Mouse (Mus musculus) midbrain, embryonic 14.5 days (tissue): ENCODE data around the gene Slc13a5. TPM values are rescaled to one million over a fixed set of nuclear protein-coding genes. Genes with fewer than 3 reads are reported as not detected.

Experiments
- ATAC-seq: fragments of 200-750 bp; cut with Nextera tagmentation; 2 replicates; pipeline ENCODE4 v1.8.0; 2017; ENCODE audit warnings: moderate number of reproducible peaks, moderate library complexity; ENCODE audit not compliant: low FRiP score, low TSS enrichment
- DNase-seq: peaks from one replicate; pipeline ENCODE4 v3.0.0-alpha.2; 2015
- H3K27ac ChIP-seq: fragments of 300-500 bp; sonication (generic); replicated peaks from 2 replicates; pipeline ENCODE4 v1.5.1; 2014; ENCODE audit warnings: mild to moderate bottlenecking, low read depth, low read length, moderate library complexity
- H3K27me3 ChIP-seq: fragments of 300-500 bp; sonication (generic); 2 replicates; pipeline ENCODE4 v1.6.1; 2014; ENCODE audit warnings: low read length, control low read depth, mixed read lengths; ENCODE audit not compliant: control insufficient read depth, insufficient read depth
- H3K36me3 ChIP-seq: fragments of 300-500 bp; sonication (generic); 2 replicates; pipeline ENCODE4 v1.6.1; 2014; ENCODE audit warnings: low read length, control low read depth; ENCODE audit not compliant: control insufficient read depth, insufficient read depth
- H3K4me1 ChIP-seq: fragments of 300-500 bp; sonication (generic); 2 replicates; pipeline ENCODE4 v1.6.1; 2014; ENCODE audit warnings: mild to moderate bottlenecking, antibody characterized with exemption, low read length, control low read depth; ENCODE audit not compliant: control insufficient read depth, insufficient read depth
- H3K4me2 ChIP-seq: fragments of 300-500 bp; sonication (generic); 2 replicates; pipeline ENCODE4 v1.6.1; 2014; ENCODE audit warnings: mild to moderate bottlenecking, low read length, moderate library complexity
- H3K4me3 ChIP-seq: fragments of 300-500 bp; sonication (generic); replicated peaks from 2 replicates; pipeline ENCODE4 v1.5.1; 2014; ENCODE audit warnings: low read depth, low read length
- H3K9ac ChIP-seq: fragments of 300-500 bp; sonication (generic); replicated peaks from 2 replicates; pipeline ENCODE4 v1.6.1; 2014; ENCODE audit warnings: mild to moderate bottlenecking, low read length, moderate library complexity
- H3K9me3 ChIP-seq: fragments of 300-500 bp; sonication (generic); 2 replicates; pipeline ENCODE4 v1.6.1; 2016; ENCODE audit warnings: low read length, control low read depth, mixed read lengths; ENCODE audit not compliant: control insufficient read depth
- WGBS: fragments of 180-500 bp; shearing (Covaris S2); extraction: QIAGEN DNeasy Blood & Tissue Kit; methylation state at CpG from one replicate; pipeline ENCODE4 v1.1.7; 2014; 5-methylcytosine and 5-hydroxymethylcytosine counted together
- polyA plus RNA-seq: library from polyadenylated mRNA; unstranded; fragments of >200 nt; fragmentation: Nextera tagmentation; extraction: Ambion mirVana; gene quantifications from 2 replicates; pipeline ENCODE4 v1.2.1, GENCODE M21; 2014

Slc13a5 gene
- polyA plus RNA-seq, 1 experiment from 2014 or later: 1.0 TPM

GRCm38 (mm10) chr11:72223414-72223813, 43.6 kb downstream of the Slc13a5 start:
- no peak for ATAC-seq

GRCm38 (mm10) chr11:72221278-72221677, 45.7 kb downstream of the Slc13a5 start:
- H3K4me2 ChIP-seq: no peak overlapping the region
- H3K27me3 ChIP-seq: no peaks in the 10 kb centered on the region
- H3K4me1 ChIP-seq: peaks cover 11% of the 10 kb centered on the region
- no peak overlapping the region for H3K4me3 ChIP-seq
- H3K9me3 ChIP-seq: no peaks in the 10 kb centered on the region
- no peak for ATAC-seq
- 0 out of 2 replicates have a peak, but pooled peaks cover 4% of the 10 kb centered on the region for H3K36me3 ChIP-seq
- DNase-seq: peak; percentile 90
- H3K27ac ChIP-seq: no peak overlapping the region
- WGBS: 14% methylated on average over 6 of the region's 6 CpGs
- no peak overlapping the region for H3K9ac ChIP-seq

More at GRCm38 (mm10) chr11:72223414-72223813, 43.6 kb downstream of the Slc13a5 start:
- 84% methylated on average over 4 of the region's 4 CpGs for WGBS
- Histone ChIP-seq H3K9ac (no peak overlapping the region), H3K27me3 (no peaks in the 10 kb centered on the region), H3K36me3 (0 out of 2 replicates have a peak, but pooled peaks cover 4% of the 10 kb centered on the region), H3K4me1 (no peaks in the 10 kb centered on the region), H3K9me3 (no peaks in the 10 kb centered on the region), H3K27ac (no peak overlapping the region), H3K4me2 (no peak overlapping the region), H3K4me3 (no peak overlapping the region)
- DNase-seq: no peak

- peaks cover 6% of the 10 kb centered on the region for H3K36me3 ChIP-seq
- H3K27ac ChIP-seq: no peak overlapping the region
- H3K27me3 ChIP-seq: no peaks in the 10 kb centered on the region
- peaks cover 22% of the 10 kb centered on the region for H3K4me1 ChIP-seq
- 89% methylated on average over 5 of the region's 5 CpGs for WGBS
- 0 out of 2 replicates have a peak overlapping the region, but pooled peaks have one; percentile 20 for H3K9ac ChIP-seq
- DNase-seq: no peak
- no peaks in the 10 kb centered on the region for H3K9me3 ChIP-seq
- no peak overlapping the region for H3K4me3 ChIP-seq
- peak overlapping the region; percentile 72 for H3K4me2 ChIP-seq
- no peak for ATAC-seq
These were observed 49.9 kb downstream of the Slc13a5 start for GRCm38 (mm10) chr11:72217116-72217515.

- no peaks in the 10 kb centered on the region for H3K9me3 ChIP-seq
- no peaks in the 10 kb centered on the region for H3K27me3 ChIP-seq
- DNase-seq (peak; percentile 88), ATAC-seq (peak; percentile 85)
- peak within 1 kb of the TSS; percentile 69 for H3K9ac ChIP-seq
- peak within 1 kb of the TSS; percentile 84 for H3K27ac ChIP-seq
- H3K4me3 ChIP-seq: peak within 1 kb of the TSS; percentile 84
- H3K4me1 ChIP-seq: peaks cover 22% of the 10 kb centered on the region
- H3K36me3 ChIP-seq: peaks cover 23% of the 10 kb centered on the region
- WGBS: 2% methylated on average over 29 of the region's 29 CpGs
- H3K4me2 ChIP-seq: peak within 1 kb of the TSS; percentile 72
These were observed 51.6 kb downstream of the Slc13a5 start, which contains the start of gene Med31 for GRCm38 (mm10) chr11:72215410-72215797. Gene Med31, minus strand, starts transcription at chr11:72215592.

- WGBS: under 1% methylated on average over 51 of the region's 51 CpGs
These were observed 52.2 kb downstream of the Slc13a5 start for GRCm38 (mm10) chr11:72214591-72215409.

GRCm38 (mm10) chr11:72207834-72208377, 59.1 kb downstream of the Slc13a5 start:
- WGBS: 24% methylated on average over 17 of the region's 17 CpGs
- ATAC-seq: no peak
- Histone ChIP-seq H3K4me1 (peaks cover 24% of the 10 kb centered on the region), H3K27me3 (no peaks in the 10 kb centered on the region), H3K9ac (peak overlapping the region; percentile 86), H3K4me3 (peak overlapping the region; percentile 81), H3K36me3 (peaks cover 30% of the 10 kb centered on the region), H3K9me3 (no peaks in the 10 kb centered on the region), H3K27ac (peak overlapping the region; percentile 83), H3K4me2 (peak overlapping the region; percentile 88)
- no peak for DNase-seq

More at GRCm38 (mm10) chr11:72214591-72215409, 52.2 kb downstream of the Slc13a5 start:
- ATAC-seq (peak; percentile 95), DNase-seq (peak; percentile 99)
- peak overlapping the region; percentile 69 for H3K9ac ChIP-seq
- peaks cover 22% of the 10 kb centered on the region for H3K4me1 ChIP-seq
- H3K27ac ChIP-seq: peak overlapping the region; percentile 84
- no peaks in the 10 kb centered on the region for H3K9me3 ChIP-seq
- peak overlapping the region; percentile 72 for H3K4me2 ChIP-seq
- peaks cover 28% of the 10 kb centered on the region for H3K36me3 ChIP-seq
- H3K4me3 ChIP-seq: peak overlapping the region; percentile 84
- H3K27me3 ChIP-seq: no peaks in the 10 kb centered on the region

- ATAC-seq (peak; percentile 89), DNase-seq (peak; percentile 91)
- under 1% methylated on average over 42 of the region's 42 CpGs for WGBS
- no peaks in the 10 kb centered on the region for H3K9me3 ChIP-seq
- peak within 1 kb of the TSS; percentile 88 for H3K4me2 ChIP-seq
- H3K27me3 ChIP-seq: no peaks in the 10 kb centered on the region
- peak within 1 kb of the TSS; percentile 81 for H3K4me3 ChIP-seq
- peaks cover 30% of the 10 kb centered on the region for H3K36me3 ChIP-seq
- H3K4me1 ChIP-seq: peaks cover 24% of the 10 kb centered on the region
- H3K9ac ChIP-seq: peak within 1 kb of the TSS; percentile 86
- peak within 1 kb of the TSS; percentile 83 for H3K27ac ChIP-seq
These were observed 59.7 kb downstream of the Slc13a5 start, which contains the start of the genes 4933427D14Rik and Txndc17 for GRCm38 (mm10) chr11:72207204-72207833. Gene 4933427D14Rik, minus strand, starts transcription at chr11:72207459. Gene Txndc17, plus strand, starts transcription at chr11:72207547.

- H3K4me3 ChIP-seq: peak within 1 kb of the TSS; percentile 81
- H3K9ac ChIP-seq: peak within 1 kb of the TSS; percentile 86
- ATAC-seq: peak; percentile 47
- H3K27me3 ChIP-seq: no peaks in the 10 kb centered on the region
- under 1% methylated on average over 43 of the region's 43 CpGs for WGBS
- peaks cover 24% of the 10 kb centered on the region for H3K4me1 ChIP-seq
- H3K4me2 ChIP-seq: peak within 1 kb of the TSS; percentile 88
- peak; percentile 52 for DNase-seq
- peaks cover 30% of the 10 kb centered on the region for H3K36me3 ChIP-seq
- H3K27ac ChIP-seq: peak within 1 kb of the TSS; percentile 83
- H3K9me3 ChIP-seq: no peaks in the 10 kb centered on the region
These were observed 60.5 kb downstream of the Slc13a5 start, which contains the start of gene Gm43951 for GRCm38 (mm10) chr11:72206341-72207203. Gene Gm43951, minus strand, starts transcription at chr11:72206840.
